Mouse (Mus musculus) intestine, embryonic 16.5 days (tissue): ENCODE measurements around the gene Hyal2. TPM values are rescaled to one million over a fixed set of nuclear protein-coding genes. Genes with fewer than 3 reads are reported as not detected.

Source experiments
- polyA plus RNA-seq: library from polyadenylated mRNA; unstranded; fragments of >200 nt; fragmentation: Nextera tagmentation; extraction: Ambion mirVana; gene quantifications from 2 replicates; pipeline ENCODE4 v1.2.1, GENCODE M21; 2015

Hyal2 gene
- polyA plus RNA-seq, 1 experiment from 2014 or later: 91.2 TPM

Other genes starting within 250 kb of the Hyal2 start
- gene Hemk1, start 229.6 kb upstream of the Hyal2 start, polyA plus RNA-seq: 11.2 and 11.8 TPM in 2 replicates
- gene 6430571L13Rik, start 227.3 kb upstream of the Hyal2 start, polyA plus RNA-seq: 0.21 and 0.26 TPM in 2 replicates
- gene Cacna2d2, start 168.3 kb upstream of the Hyal2 start, polyA plus RNA-seq: 0.50 and 0.77 TPM in 2 replicates
- 39.4 and 40.6 TPM in 2 replicates for gene Tmem115, start 34.0 kb upstream of the Hyal2 start, polyA plus RNA-seq
- 39.2 and 39.9 TPM in 2 replicates for gene Cyb561d2, start 25.8 kb upstream of the Hyal2 start, polyA plus RNA-seq
- gene Nprl2, start 25.7 kb upstream of the Hyal2 start, polyA plus RNA-seq: 39.1 and 39.8 TPM in 2 replicates
- gene Zmynd10, start 20.6 kb upstream of the Hyal2 start, polyA plus RNA-seq: 2.3 and 2.5 TPM in 2 replicates
- 52.5 and 53.7 TPM in 2 replicates for gene Rassf1, start 16.4 kb upstream of the Hyal2 start, polyA plus RNA-seq
- gene Tusc2, start 4.7 kb upstream of the Hyal2 start, polyA plus RNA-seq: 49.6 and 50.6 TPM in 2 replicates
- gene Hyal1, start 9.0 kb downstream of the Hyal2 start, polyA plus RNA-seq: 5.8 and 5.9 TPM in 2 replicates
- gene Naa80, start 10.9 kb downstream of the Hyal2 start, polyA plus RNA-seq: 19.2 and 20.2 TPM in 2 replicates
- 0.66 and 0.68 TPM in 2 replicates for gene Hyal3, start 12.9 kb downstream of the Hyal2 start, polyA plus RNA-seq
- gene Ifrd2, start 19.7 kb downstream of the Hyal2 start, polyA plus RNA-seq: 79.0 and 89.6 TPM in 2 replicates
- gene Sema3b, start 41.3 kb downstream of the Hyal2 start, polyA plus RNA-seq: 50.4 and 54.9 TPM in 2 replicates
- 301 and 311 TPM in 2 replicates for gene Gnai2, start 67.4 kb downstream of the Hyal2 start, polyA plus RNA-seq
- 10.1 TPM in 2 replicates for gene Slc38a3, start 101.6 kb downstream of the Hyal2 start, polyA plus RNA-seq
- gene Gnat1, start 111.8 kb downstream of the Hyal2 start, polyA plus RNA-seq: 0.98 and 1.6 TPM in 2 replicates
- 5.7 and 8.3 TPM in 2 replicates for gene Sema3f, start 142.5 kb downstream of the Hyal2 start, polyA plus RNA-seq
- 127 and 145 TPM in 2 replicates for gene Rbm5, start 203.1 kb downstream of the Hyal2 start, polyA plus RNA-seq